Mouse (Mus musculus) myocyte (in vitro differentiated cells): ENCODE results near the gene Tcta.
"Not testable (repeated sequence)": the region's sequence is repeated elsewhere in the genome, so short reads cannot be mapped to it uniquely, and the experiment has no call there.

ENCODE experiments used
- CEBPB ChIP-seq: IDR thresholded peaks from 2 replicates; pipeline ENCODE4 v1.6.1; 2011; ENCODE audit warnings: mild to moderate bottlenecking, moderate library complexity; ENCODE audit not compliant: poor library complexity, insufficient read depth, severe bottlenecking
- E2F4 ChIP-seq: IDR thresholded peaks from one replicate; pipeline ENCODE4 v1.6.1; 2011; ENCODE audit warnings: mild to moderate bottlenecking, control low read depth, moderate library complexity; ENCODE audit not compliant: insufficient read depth
- MAX ChIP-seq: IDR thresholded peaks from one replicate; pipeline ENCODE4 v1.6.1; 2011; ENCODE audit warnings: low read depth, mild to moderate bottlenecking, control low read depth
- MYOD1 ChIP-seq, 3 experiments: IDR thresholded peaks; one replicate each; pipeline ENCODE4 v1.6.1; 2011; ENCODE audit warnings: control low read depth in 2 of 3, low read depth in 2 of 3, mild to moderate bottlenecking in 2 of 3, moderate library complexity in 1 of 3; ENCODE audit not compliant: insufficient read length in 2 of 3, control insufficient read depth in 1 of 3
- POLR2A ChIP-seq: IDR thresholded peaks from one replicate; pipeline ENCODE4 v1.6.1; 2011; ENCODE audit warnings: low read depth, mild to moderate bottlenecking, control low read depth, moderate library complexity; ENCODE audit not compliant: insufficient read length
- SRF ChIP-seq: IDR thresholded peaks from one replicate; pipeline ENCODE4 v1.6.1; 2011; ENCODE audit warnings: low read depth; ENCODE audit not compliant: control insufficient read depth, insufficient read length
- TCF12 ChIP-seq: IDR thresholded peaks from one replicate; pipeline ENCODE4 v1.6.1; 2011; ENCODE audit warnings: mild to moderate bottlenecking, control low read depth; ENCODE audit not compliant: poor library complexity, insufficient read depth, severe bottlenecking
- TCF3 ChIP-seq: IDR thresholded peaks from one replicate; pipeline ENCODE4 v1.6.1; 2011; ENCODE audit warnings: low read depth, control low read depth; ENCODE audit not compliant: insufficient read length
- USF1 ChIP-seq: IDR thresholded peaks from one replicate; pipeline ENCODE4 v1.6.1; 2011; ENCODE audit warnings: low read depth, mild to moderate bottlenecking, control low read depth, moderate library complexity

DNA sequence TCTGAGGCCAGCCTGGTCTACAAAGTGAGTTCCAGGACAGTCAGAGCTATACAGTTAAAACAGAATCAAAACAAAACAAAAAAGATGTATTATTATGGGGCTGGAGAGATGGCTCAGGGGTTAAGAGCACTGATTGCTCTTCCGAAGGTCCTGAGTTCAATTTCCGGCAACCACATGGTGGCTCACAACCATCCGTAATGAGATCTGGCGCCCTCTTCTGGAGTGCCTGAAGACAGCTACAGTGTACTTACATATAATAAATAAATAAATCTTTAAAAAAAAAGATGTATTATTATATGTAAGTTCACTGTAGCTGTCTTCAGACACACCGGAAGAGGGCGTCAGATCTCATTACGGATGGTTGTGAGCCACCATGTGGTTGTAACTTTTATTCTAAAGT is 16.1 kb upstream of the Tcta start:
- TF ChIP-seq MYOD1 (IDR thresholded peaks at IDR 0.05; ENCODE audit: control insufficient read depth in 1 of 3, insufficient read length in 2 of 3, low read depth in 2 of 3); CEBPB; TCF3; POLR2A; E2F4; USF1; MAX; TCF12; SRF: not testable (repeated sequence)
